10 mouse cellular contexts compared by ENCODE assay signal in genomic region chr11:79633366-79633765, GRCm38 (mm10).
"Had no signal": no experiment of that assay in that cellular context is flagged by ENCODE, and none has a peak within 500 bp of the region (broad histone marks: within the 10 kb centered on the region; RNA-seq: fewer than 3 reads in every experiment).

No protein-coding gene starts in this region.

- H3K4me1 ChIP-seq: stomach, embryonic 15.5 days had no signal

- ATAC-seq: midbrain, embryonic 13.5 days had no signal

- H3K4me2 ChIP-seq: limb, embryonic 15.5 days; lung, embryonic 14.5 days; midbrain, embryonic 13.5 days; stomach, embryonic 15.5 days had no signal

- H3K36me3 ChIP-seq: limb, embryonic 15.5 days; stomach, embryonic 15.5 days had no signal

- H3K4me3 ChIP-seq: left cerebral cortex, adult 2 months; limb, embryonic 15.5 days; midbrain, embryonic 13.5 days; stomach, embryonic 15.5 days had no signal

- H3K27me3 ChIP-seq: limb, embryonic 15.5 days; midbrain, embryonic 13.5 days; stomach, embryonic 15.5 days had no signal

- H3K27ac ChIP-seq: left cerebral cortex, adult 2 months; limb, embryonic 15.5 days; midbrain, embryonic 13.5 days; stomach, embryonic 15.5 days had no signal

- DNase-seq: kidney, postnatal 25 days; lung, embryonic 14.5 days; lung, postnatal 14 days; right cerebral cortex, postnatal 14 days; thymus, adult 2 months; thymus, postnatal 25 days had no signal

- H3K9ac ChIP-seq: limb, embryonic 15.5 days; lung, embryonic 14.5 days; midbrain, embryonic 13.5 days; stomach, embryonic 15.5 days had no signal

- H3K9me3 ChIP-seq: limb, embryonic 15.5 days; stomach, embryonic 15.5 days had no signal
